Mouse (Mus musculus) heart, postnatal 10 days (tissue): ENCODE data around the gene Exosc5. TPM values are rescaled to one million over a fixed set of nuclear protein-coding genes. Genes with fewer than 3 reads are reported as not detected.

ENCODE experiments used
- DNase-seq, 2 experiments: peaks; one replicate each; pipeline ENCODE4 v3.0.0; 2021
- intact Hi-C: fragments of 180-260 bp; cut with DNase I; formaldehyde crosslinking; loops from one replicate; pipeline ENCODE4 v1.15.1; 2025
- total RNA-seq, 2 experiments: library from RNA; stranded (reverse); gene quantifications; 2 replicates each; pipeline ENCODE4 v1.2.3; 2021

Gene Exosc5
- total RNA-seq, 2 experiments from 2014 or later: 17.9 to 20.6 TPM

- intact Hi-C loops: no loop called here
- peak; percentile 92 to 93 for DNase-seq
Measured at GRCm38 (mm10) chr7:25676085-25676781, 17.3 kb downstream of the Exosc5 start.

- no peak for DNase-seq
- intact Hi-C loops: no loop called here
Measured at GRCm38 (mm10) chr7:25677013-25677412, 18.0 kb downstream of the Exosc5 start.

GRCm38 (mm10) chr7:25679971-25680370, 21.0 kb downstream of the Exosc5 start:
- intact Hi-C loops: loop anchor here (2.0 kb wide), 1 partner anchor 75 kb away; the partner anchor contains the start of gene Hnrnpul1
- DNase-seq: peak; percentile 23 to 27

- intact Hi-C loops: loop anchor here (2.0 kb wide), 1 partner anchor 74 kb away; the partner anchor contains the start of gene Hnrnpul1
- DNase-seq: peak; percentile 97 to 98
Measured at GRCm38 (mm10) chr7:25680514-25681258, 21.7 kb downstream of the Exosc5 start, which contains the start of gene B9d2. Gene B9d2 (plus strand): TSS chr7:25680780.

GRCm38 (mm10) chr7:25681341-25682231, 22.6 kb downstream of the Exosc5 start:
- no peak for DNase-seq
- intact Hi-C loops: loop anchor here (2.0 kb wide), 1 partner anchor 73 kb away; the partner anchor contains the start of gene Hnrnpul1

GRCm38 (mm10) chr7:25683474-25684180, 24.7 kb downstream of the Exosc5 start:
- intact Hi-C loops: no loop called here
- peak in 1 of 2 experiments; percentile 21 for DNase-seq

- no peak for DNase-seq
- intact Hi-C loops: loop anchor here (5.0 kb wide), 1 partner anchor 118 kb away; no protein-coding TSS in a partner anchor
Measured at GRCm38 (mm10) chr7:25684659-25685058, 25.7 kb downstream of the Exosc5 start.

- DNase-seq: no peak
- intact Hi-C loops: loop anchor here (5.0 kb wide), 1 partner anchor 116 kb away; no protein-coding TSS in a partner anchor
Measured at GRCm38 (mm10) chr7:25685926-25686470, 27.0 kb downstream of the Exosc5 start.

GRCm38 (mm10) chr7:25686680-25687531, 27.9 kb downstream of the Exosc5 start, which contains the start of gene Tgfb1:
Gene Tgfb1 (plus strand): TSS chr7:25687002.
- intact Hi-C loops: loop anchor here (5.0 kb wide), 1 partner anchor 115 kb away; no protein-coding TSS in a partner anchor
- DNase-seq: peak; percentile 86 to 88

GRCm38 (mm10) chr7:25687811-25688401, 28.9 kb downstream of the Exosc5 start:
- intact Hi-C loops: loop anchor here (5.0 kb wide), 1 partner anchor 114 kb away; no protein-coding TSS in a partner anchor

GRCm38 (mm10) chr7:25688810-25689586, 30.0 kb downstream of the Exosc5 start:
- intact Hi-C loops: loop anchor here (1.0 to 5.0 kb wide), 2 partner anchors 15 to 113 kb away; no protein-coding TSS in a partner anchor
- peak; percentile 82 to 83 for DNase-seq

More at GRCm38 (mm10) chr7:25687811-25688401, 28.9 kb downstream of the Exosc5 start:
- peak; percentile 77 to 78 for DNase-seq

GRCm38 (mm10) chr7:25689603-25690021, 30.6 kb downstream of the Exosc5 start:
- no peak for DNase-seq
- intact Hi-C loops: loop anchor here (1.0 to 5.0 kb wide), 2 partner anchors 15 to 113 kb away; no protein-coding TSS in a partner anchor

GRCm38 (mm10) chr7:25690051-25690450, 31.1 kb downstream of the Exosc5 start:
- intact Hi-C loops: no loop called here
- no peak for DNase-seq

GRCm38 (mm10) chr7:25694104-25694503, 35.1 kb downstream of the Exosc5 start:
- DNase-seq: no peak
- intact Hi-C loops: no loop called here

GRCm38 (mm10) chr7:25699851-25700250, 40.9 kb downstream of the Exosc5 start:
- intact Hi-C loops: no loop called here
- no peak for DNase-seq

GRCm38 (mm10) chr7:25700732-25701131, 41.8 kb downstream of the Exosc5 start:
- no peak for DNase-seq
- intact Hi-C loops: no loop called here

GRCm38 (mm10) chr7:25702350-25702749, 43.4 kb downstream of the Exosc5 start:
- intact Hi-C loops: no loop called here

More at GRCm38 (mm10) chr7:25702350-25702749, 43.4 kb downstream of the Exosc5 start:
- no peak for DNase-seq
